Comparison of ENCODE assay signal across 8 mouse cellular contexts in the genomic region with DNA sequence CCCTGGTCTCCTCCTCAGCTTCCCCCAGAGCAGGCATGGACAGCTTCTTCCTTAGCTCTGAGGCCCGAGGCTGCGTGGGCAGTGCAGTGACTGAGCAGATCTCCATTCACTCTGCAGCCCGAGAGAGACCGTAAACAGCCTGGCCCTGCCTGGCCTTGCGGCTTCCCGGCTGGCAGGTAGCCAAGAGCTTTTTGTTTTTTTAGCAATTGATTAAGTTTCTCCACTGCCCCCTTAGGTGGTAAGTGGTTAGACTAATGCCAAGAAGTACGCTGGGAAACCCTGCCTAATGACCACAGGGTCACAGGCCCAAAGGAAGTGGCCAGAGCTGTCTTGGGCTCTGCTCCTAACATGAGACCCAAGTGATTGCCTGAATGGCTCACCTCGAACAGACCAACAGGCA. TPM values are rescaled to one million over a fixed set of nuclear protein-coding genes. Genes with fewer than 3 reads are reported as not detected.
DNase-seq lines count a peak whose midpoint lies in the region; ATAC-seq and TF ChIP-seq lines count a peak whose summit lies in the region.

No protein-coding gene starts in this region.

- no peak for TF ChIP-seq CTCF in embryonic fibroblast, embryonic 13.5 days (IDR thresholded peaks at IDR 0.05; ENCODE audit: borderline replicate concordance, insufficient read depth, low read length)

- WGBS in midbrain, embryonic 10.5 days = 75% methylated on average over 8 of the region's 8 CpGs
- WGBS in midbrain, embryonic 16.5 days = 33% methylated on average over 8 of the region's 8 CpGs
- WGBS in stomach, embryonic 15.5 days = 19% methylated on average over 8 of the region's 8 CpGs

- no peaks in the 10 kb centered on the region for H3K27me3 ChIP-seq in midbrain, embryonic 10.5 days (ENCODE audit: low read depth, poor library complexity, severe bottlenecking)
- no peaks in the 10 kb centered on the region for H3K27me3 ChIP-seq in midbrain, embryonic 16.5 days (ENCODE audit: control insufficient read depth, insufficient read depth, low read depth, low read length)
- H3K27me3 ChIP-seq in stomach, embryonic 15.5 days (replicated peaks) = no peaks in the 10 kb centered on the region

- no peak for DNase-seq in midbrain, embryonic 10.5 days (ENCODE audit: low spot score)
- peak; percentile 54 to 59 for DNase-seq in heart, postnatal 36 days
- DNase-seq in kidney, postnatal 4 days = peak; percentile 81 to 88
- DNase-seq in lung, postnatal 25 days (ENCODE audit: low spot score) = peak; percentile 76
- DNase-seq in thymus, postnatal 10 days (ENCODE audit: low spot score in 2 of 2) = no peak

- H3K36me3 ChIP-seq in midbrain, embryonic 10.5 days = peaks cover 29% of the 10 kb centered on the region
- no peaks in the 10 kb centered on the region for H3K36me3 ChIP-seq in midbrain, embryonic 16.5 days (ENCODE audit: control insufficient read depth, insufficient read depth, low read length)
- H3K36me3 ChIP-seq in stomach, embryonic 15.5 days = peaks cover 11% of the 10 kb centered on the region

- ATAC-seq in midbrain, embryonic 16.5 days = no peak
- peak; percentile 59 for ATAC-seq in stomach, embryonic 15.5 days (ENCODE audit: insufficient read depth, low FRiP score, low read depth)

- peaks cover 26% of the 10 kb centered on the region for H3K4me1 ChIP-seq in midbrain, embryonic 10.5 days
- H3K4me1 ChIP-seq in midbrain, embryonic 16.5 days (ENCODE audit: control insufficient read depth, insufficient read depth, low read length) = peaks cover 12% of the 10 kb centered on the region
- H3K4me1 ChIP-seq in embryonic fibroblast, embryonic 13.5 days (ENCODE audit: control insufficient read depth, insufficient read depth, low read length) = peaks cover 27% of the 10 kb centered on the region; the same call in 1 of the 2 replicates
- H3K4me1 ChIP-seq in stomach, embryonic 15.5 days = peaks cover 25% of the 10 kb centered on the region

- H3K4me3 ChIP-seq in midbrain, embryonic 10.5 days = no peak overlapping the region
- H3K4me3 ChIP-seq in midbrain, embryonic 16.5 days (ENCODE audit: low read depth, low read length) = no peak overlapping the region
- H3K4me3 ChIP-seq in embryonic fibroblast, embryonic 13.5 days (ENCODE audit: insufficient read depth, low read length) = no peak overlapping the region
- no peak overlapping the region for H3K4me3 ChIP-seq in stomach, embryonic 15.5 days (replicated peaks)

- no peak overlapping the region for H3K4me2 ChIP-seq in midbrain, embryonic 16.5 days (ENCODE audit: low read length)
- no peak overlapping the region for H3K4me2 ChIP-seq in stomach, embryonic 15.5 days

- TF ChIP-seq POLR2A in embryonic fibroblast, embryonic 13.5 days (IDR thresholded peaks at IDR 0.05; ENCODE audit: low read depth, low read length) = no peak

- H3K27ac ChIP-seq in midbrain, embryonic 10.5 days (replicated peaks) = 0 out of 2 replicates have a peak overlapping the region, but pooled peaks have one; percentile 4
- no peak overlapping the region for H3K27ac ChIP-seq in midbrain, embryonic 16.5 days (ENCODE audit: low read length)
- H3K27ac ChIP-seq in embryonic fibroblast, embryonic 13.5 days (ENCODE audit: insufficient read depth, low read length) = peak overlapping the region; percentile 25; the same call in 1 of the 2 replicates
- H3K27ac ChIP-seq in stomach, embryonic 15.5 days = peak overlapping the region; percentile 61

- H3K9ac ChIP-seq in midbrain, embryonic 16.5 days (ENCODE audit: low read depth, low read length) = no peak overlapping the region
- no peak overlapping the region for H3K9ac ChIP-seq in stomach, embryonic 15.5 days

- intact Hi-C loops in heart, postnatal 36 days (cut with DNase I) = no loop called here

- no peaks in the 10 kb centered on the region for H3K9me3 ChIP-seq in midbrain, embryonic 10.5 days (replicated peaks)
- H3K9me3 ChIP-seq in midbrain, embryonic 16.5 days (replicated peaks; ENCODE audit: control insufficient read depth, low read length, poor library complexity, severe bottlenecking) = no peaks in the 10 kb centered on the region
- no peaks in the 10 kb centered on the region for H3K9me3 ChIP-seq in stomach, embryonic 15.5 days

RNA-seq across cellular contexts. Expression of gene Lrp5, which starts 47.7 kb away (rescaled TPM):
- 2.3 and 2.5 TPM in 2 replicates for polyA plus RNA-seq in midbrain, embryonic 10.5 days (2016; fragmentation: Nextera tagmentation; extraction: Ambion mirVana)
- 0.89 and 0.92 TPM in 2 replicates for polyA plus RNA-seq in midbrain, embryonic 16.5 days (2015; fragmentation: Nextera tagmentation; extraction: Ambion mirVana)
- 32.0 and 32.7 TPM in 2 replicates for polyA plus RNA-seq in embryonic fibroblast, embryonic 13.5 days (2011; ENCODE audit: insufficient read length, low read depth, missing spikeins)
- 10 to 100 TPM; 51.3 to 60.3 TPM for total RNA-seq in heart, postnatal 36 days (2021)
- polyA plus RNA-seq in stomach, embryonic 15.5 days (2015; fragmentation: Nextera tagmentation; extraction: Ambion mirVana) = 5.3 and 6.2 TPM in 2 replicates

Comparison
In these comparisons a context has a peak if more than half of its experiments do, and no peak if none do; other contexts are left out.
1. DNase-seq: peak in heart, postnatal 36 days (2 of 2), kidney, postnatal 4 days (2 of 2) and lung, postnatal 25 days (single experiment); none in midbrain, embryonic 10.5 days (single experiment) and thymus, postnatal 10 days (0 of 2).